Mouse (Mus musculus) E14TG2a.4 (cell line): ENCODE measurements around the gene Pkn2.

Experiments used
- CTCF ChIP-seq: conservative IDR thresholded peaks from 2 replicates; pipeline ENCODE4 v1.5.1; 2014; ENCODE audit warnings: low read length
- NANOG ChIP-seq: IDR thresholded peaks from 2 replicates; pipeline ENCODE4 v1.6.1; 2014; ENCODE audit warnings: borderline replicate concordance, low read length, mixed read lengths
- POU5F1 ChIP-seq: IDR thresholded peaks from 2 replicates; pipeline ENCODE4 v1.6.1; 2014; ENCODE audit warnings: low read length, borderline replicate concordance

DNA sequence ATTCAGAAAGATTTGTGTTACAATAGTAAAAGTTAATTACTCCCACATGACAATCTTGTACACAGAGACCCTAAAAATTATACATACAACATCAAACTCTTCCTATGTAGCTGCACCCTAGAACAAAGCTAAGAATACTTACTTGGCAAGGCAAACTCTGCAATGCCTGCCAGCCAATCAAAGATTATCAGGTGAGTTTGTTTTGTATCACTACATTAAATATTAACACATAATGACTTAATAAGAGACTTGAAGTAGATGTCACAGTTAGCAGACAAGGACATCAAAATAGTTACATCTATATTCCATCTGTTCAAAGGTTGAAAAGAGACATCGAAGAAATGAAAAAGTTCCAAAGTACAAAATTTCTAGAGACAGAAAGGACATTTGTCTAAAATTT lies 58.2 kb downstream of the Pkn2 start:
- TF ChIP-seq CTCF: no peak
- no peak for TF ChIP-seq NANOG
- no peak for TF ChIP-seq POU5F1
